Mouse (Mus musculus) MEL (cell line): ENCODE measurements around the gene C1ql1.

Experiments
- BHLHE40 ChIP-seq: IDR thresholded peaks from 2 replicates; pipeline ENCODE4 v1.6.1; 2012; ENCODE audit warnings: low read depth, mild to moderate bottlenecking, inconsistent platforms, low read length, improper control_type of control experiment, borderline replicate concordance
- CHD2 ChIP-seq: IDR thresholded peaks from 2 replicates; pipeline ENCODE4 v1.6.1; 2011; ENCODE audit warnings: low read length, improper control_type of control experiment
- CTCF ChIP-seq, 3 experiments: IDR thresholded peaks in 2 of 3; conservative IDR thresholded peaks in 1 of 3; 2 replicates each; pipeline ENCODE4 v1.5.1; 2011 to 2012; ENCODE audit warnings: low read length in 3 of 3, low read depth in 2 of 3, mild to moderate bottlenecking in 2 of 3, improper control_type of control experiment in 1 of 3, inconsistent platforms in 1 of 3, mixed read lengths in 1 of 3, moderate library complexity in 1 of 3; ENCODE audit not compliant: control insufficient read depth in 1 of 3, insufficient read depth in 1 of 3, poor library complexity in 1 of 3, severe bottlenecking in 1 of 3
- GATA1 ChIP-seq: IDR thresholded peaks from 2 replicates; pipeline ENCODE4 v1.6.1; 2011; ENCODE audit warnings: low read depth, low read length, improper control_type of control experiment
- KAT2A ChIP-seq: conservative IDR thresholded peaks from 2 replicates; pipeline ENCODE4 v1.6.1; 2012; ENCODE audit warnings: low read depth, low read length, improper control_type of control experiment, inconsistent platforms
- MAFK ChIP-seq: IDR thresholded peaks from 2 replicates; pipeline ENCODE4 v1.6.1; 2011; ENCODE audit warnings: low read depth, mild to moderate bottlenecking, low read length, improper control_type of control experiment, borderline replicate concordance
- MEF2A ChIP-seq: IDR thresholded peaks from 2 replicates; pipeline ENCODE4 v1.6.1; 2014; ENCODE audit warnings: low read depth, mild to moderate bottlenecking, inconsistent platforms, low read length, improper control_type of control experiment; ENCODE audit not compliant: poor library complexity, insufficient replicate concordance, severe bottlenecking; ENCODE audit errors: extremely low read depth
- MXI1 ChIP-seq: IDR thresholded peaks from 2 replicates; pipeline ENCODE4 v1.6.1; 2011; ENCODE audit warnings: mild to moderate bottlenecking, low read depth, low read length, improper control_type of control experiment
- POLR2A ChIP-seq, 2 experiments: IDR thresholded peaks; 2 replicates each; pipeline ENCODE4 v1.6.1; 2011 to 2012; ENCODE audit warnings: low read length in 2 of 2, mild to moderate bottlenecking in 2 of 2, control low read depth in 1 of 2, improper control_type of control experiment in 1 of 2, low read depth in 1 of 2, moderate library complexity in 1 of 2; ENCODE audit not compliant: control insufficient read depth in 1 of 2, insufficient read depth in 1 of 2, poor library complexity in 1 of 2
- RCOR1 ChIP-seq: IDR thresholded peaks from 2 replicates; pipeline ENCODE4 v1.6.1; 2012; ENCODE audit warnings: low read depth, mild to moderate bottlenecking, inconsistent platforms, low read length, improper control_type of control experiment
- SIN3A ChIP-seq: IDR thresholded peaks from 2 replicates; pipeline ENCODE4 v1.6.1; 2012; ENCODE audit warnings: low read length, improper control_type of control experiment, inconsistent platforms
- TCF12 ChIP-seq: IDR thresholded peaks from 2 replicates; pipeline ENCODE4 v1.6.1; 2014; ENCODE audit warnings: low read depth, mild to moderate bottlenecking, inconsistent platforms, low read length, improper control_type of control experiment, moderate library complexity
- ZNF384 ChIP-seq: IDR thresholded peaks from 2 replicates; pipeline ENCODE4 v1.6.1; 2012; ENCODE audit warnings: low read depth, mild to moderate bottlenecking, inconsistent platforms, low read length, improper control_type of control experiment

GRCm38 (mm10) chr11:102984615-102985014, 38.1 kb upstream of the C1ql1 start:
- no peak for TF ChIP-seq CTCF (IDR thresholded peaks at IDR 0.05 in 2 of 3, conservative IDR thresholded peaks at IDR 0.05 in 1 of 3; ENCODE audit: control insufficient read depth in 1 of 3, insufficient read depth in 1 of 3, low read depth in 2 of 3, low read length in 3 of 3, poor library complexity in 1 of 3, severe bottlenecking in 1 of 3)
- no peak for TF ChIP-seq POLR2A (IDR thresholded peaks at IDR 0.05; ENCODE audit: control insufficient read depth in 1 of 2, insufficient read depth in 1 of 2, low read depth in 1 of 2, low read length in 2 of 2, poor library complexity in 1 of 2)
- TF ChIP-seq MAFK = no peak
- no peak for TF ChIP-seq RCOR1
- TF ChIP-seq TCF12 = no peak
- TF ChIP-seq CHD2 = no peak
- TF ChIP-seq KAT2A = no peak
- no peak for TF ChIP-seq BHLHE40
- no peak for TF ChIP-seq SIN3A
- TF ChIP-seq MXI1 = no peak
- no peak for TF ChIP-seq MEF2A
- TF ChIP-seq ZNF384 = no peak
- TF ChIP-seq GATA1 = no peak
